Mouse (Mus musculus): ENCODE results near the gene Srsf10.

GRCm38 (mm10) chr4:135912164-135912563 lies 56.6 kb downstream of the Srsf10 start:
- TF ChIP-seq CTCF (IDR thresholded peaks at IDR 0.05; ENCODE audit: low read depth) (no peak), EP300 (IDR thresholded peaks at IDR 0.05; ENCODE audit: low read depth) (no peak)
